Mouse (Mus musculus) adrenal gland, adult 2 months (tissue): ENCODE measurements around the gene Hoxb5. TPM values are rescaled to one million over a fixed set of nuclear protein-coding genes. Genes with fewer than 3 reads are reported as not detected.
A peak's percentile ranks its signal among the peaks of the same experiment; 100 is the strongest.

Experiments used
- DNase-seq: peaks from one replicate; pipeline ENCODE4 v3.0.0; 2021
- polyA plus RNA-seq: library from polyadenylated mRNA; depleted of rRNA; stranded (reverse); fragments of >200 nt; gene quantifications from 2 replicates; pipeline ENCODE4 v1.2.3, GENCODE M21; 2012
- total RNA-seq, 2 experiments: library from RNA; stranded (reverse); gene quantifications; 2 replicates each; pipeline ENCODE4 v1.2.3; 2021

Gene Hoxb5
- total and polyA plus RNA-seq, 3 experiments = 15.2 to 45.6 (median 31.6) TPM

- peak; percentile 86 for DNase-seq
These were observed 31.6 kb upstream of the Hoxb5 start for GRCm38 (mm10) chr11:96271541-96272011.

- peak; percentile 76 for DNase-seq
These were observed 30.9 kb upstream of the Hoxb5 start for GRCm38 (mm10) chr11:96272024-96272921.

GRCm38 (mm10) chr11:96274428-96274827 lies 28.7 kb upstream of the Hoxb5 start:
- DNase-seq = peak; percentile 59

DNA sequence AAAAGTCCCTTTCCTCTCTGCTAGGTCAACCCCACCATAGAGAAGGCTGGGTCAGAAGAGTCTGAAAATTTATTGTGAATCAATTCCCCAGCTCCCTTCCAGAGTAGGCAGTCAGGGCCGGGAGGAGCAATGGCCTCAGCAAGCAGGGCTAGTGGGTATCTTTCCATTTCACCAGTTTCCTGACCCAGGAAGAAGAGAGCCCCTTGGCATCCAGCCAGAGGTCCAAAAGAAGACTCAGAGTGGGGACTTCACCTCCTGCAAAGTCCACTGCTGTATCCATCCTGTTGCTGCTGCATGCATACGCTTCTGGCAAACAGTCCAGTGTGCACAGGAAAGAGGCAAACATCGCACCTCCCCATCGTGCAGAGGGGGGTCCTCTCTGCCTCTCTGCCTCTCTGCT lies 27.2 kb upstream of the Hoxb5 start:
- DNase-seq = peak; percentile 81

GRCm38 (mm10) chr11:96277151-96278044 lies 25.7 kb upstream of the Hoxb5 start:
- DNase-seq = peak; percentile 76

DNA sequence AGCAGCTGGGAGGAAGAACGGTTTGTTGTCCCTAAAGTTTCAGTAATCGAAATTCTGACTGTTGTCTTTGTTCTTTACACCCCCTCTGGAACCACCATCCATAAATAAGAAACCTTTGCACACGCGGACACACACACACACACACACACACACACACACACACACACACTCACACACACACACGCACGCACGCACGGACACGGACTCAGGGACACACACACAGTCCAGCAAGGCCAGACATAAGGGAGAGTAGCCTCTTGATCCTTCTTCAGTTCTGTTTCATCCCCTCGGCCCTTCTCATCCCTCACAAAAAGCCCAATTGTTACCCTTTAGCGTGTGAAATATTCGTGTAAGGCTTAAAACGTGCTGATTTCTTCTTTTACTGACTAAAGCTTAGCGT lies 24.8 kb upstream of the Hoxb5 start:
- DNase-seq = peak; percentile 52

GRCm38 (mm10) chr11:96278773-96279172 lies 24.4 kb upstream of the Hoxb5 start:
- peak; percentile 94 for DNase-seq

DNA sequence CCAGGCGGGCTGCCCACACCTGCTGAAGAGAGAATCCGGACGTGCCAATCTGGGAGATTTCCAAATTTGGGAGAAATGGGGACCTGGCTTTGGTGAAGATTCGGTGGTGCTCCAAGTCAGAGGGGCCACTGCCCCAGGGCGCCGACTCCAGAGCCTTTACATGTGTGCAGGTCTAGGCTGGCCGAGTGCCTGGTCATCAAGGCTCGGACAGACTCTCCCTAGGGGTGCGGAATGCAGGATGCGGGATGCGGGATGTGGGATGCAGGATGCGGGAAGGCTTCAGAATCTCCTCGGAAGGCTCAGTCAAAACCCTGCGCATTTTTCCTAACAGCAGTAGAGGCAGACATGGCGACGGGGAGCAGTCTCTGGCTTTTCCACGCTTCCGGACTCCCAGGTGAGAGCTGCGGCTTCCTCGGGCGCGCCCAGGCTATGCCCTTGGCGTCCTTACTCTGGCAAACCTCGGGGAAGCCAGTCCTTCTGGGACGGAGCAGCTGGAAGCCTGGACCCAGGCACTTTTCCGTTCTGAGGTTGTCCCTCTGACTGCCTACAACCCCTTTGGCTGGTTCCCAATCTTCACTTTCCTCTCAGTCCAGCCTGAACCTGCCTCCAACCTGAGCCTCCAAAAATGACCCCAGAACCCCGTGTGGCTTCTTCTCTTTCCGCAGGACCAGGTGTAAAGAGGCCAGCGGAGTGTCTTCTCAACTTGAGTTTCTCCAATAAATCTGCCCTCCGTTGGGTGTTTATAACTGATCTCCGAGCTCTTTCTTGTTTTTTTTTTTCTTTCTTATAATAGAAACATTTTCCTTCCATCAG lies 23.5 kb upstream of the Hoxb5 start:
- DNase-seq = peak; percentile 79

DNA sequence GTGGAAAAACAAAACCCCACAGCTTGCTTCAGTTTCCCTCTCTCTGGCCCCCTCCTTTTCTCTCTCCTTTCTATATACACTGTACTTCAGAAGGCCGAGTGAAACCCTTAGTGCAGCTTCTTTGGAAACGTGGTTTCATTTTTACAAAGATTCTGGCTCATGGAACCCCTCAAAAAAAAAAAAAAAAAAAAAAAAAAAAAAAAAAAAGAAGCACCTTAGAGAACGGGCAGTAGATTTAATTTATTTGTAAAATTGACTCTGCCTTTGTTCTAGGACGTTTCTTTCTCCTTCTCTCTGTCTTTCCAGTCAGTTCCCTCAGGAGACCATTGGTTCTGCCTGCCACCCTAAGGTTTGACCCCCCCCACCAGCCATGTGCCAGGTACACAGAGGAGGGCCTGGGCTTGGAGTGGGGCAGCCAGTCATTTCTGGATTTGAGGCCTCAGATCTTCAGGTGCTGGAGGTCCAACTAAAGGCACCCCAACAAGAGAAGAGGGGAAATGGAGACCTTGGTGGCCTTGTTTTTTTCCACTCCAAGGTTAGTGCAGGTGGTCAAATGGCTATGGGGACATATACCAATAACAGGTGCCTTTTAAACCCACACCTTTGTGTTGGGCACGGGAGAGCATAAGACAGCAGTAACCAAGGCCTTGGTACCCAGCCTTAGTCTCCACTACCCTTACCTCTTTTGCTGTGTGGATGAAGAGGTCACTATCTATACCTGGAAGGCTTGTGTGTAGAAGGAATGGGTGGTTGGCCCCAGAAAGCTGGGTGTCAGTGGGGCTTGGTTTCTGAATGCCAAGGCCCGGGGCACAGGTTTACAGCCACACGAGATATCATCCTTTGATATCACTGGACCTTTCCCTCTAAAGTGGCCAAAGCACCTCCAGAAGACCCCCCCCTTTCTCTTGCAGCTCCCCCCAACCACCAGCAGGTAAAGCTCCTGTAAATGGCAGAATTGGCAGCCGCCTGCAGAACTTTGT lies 22.4 kb upstream of the Hoxb5 start:
- peak; percentile 68 for DNase-seq

DNA sequence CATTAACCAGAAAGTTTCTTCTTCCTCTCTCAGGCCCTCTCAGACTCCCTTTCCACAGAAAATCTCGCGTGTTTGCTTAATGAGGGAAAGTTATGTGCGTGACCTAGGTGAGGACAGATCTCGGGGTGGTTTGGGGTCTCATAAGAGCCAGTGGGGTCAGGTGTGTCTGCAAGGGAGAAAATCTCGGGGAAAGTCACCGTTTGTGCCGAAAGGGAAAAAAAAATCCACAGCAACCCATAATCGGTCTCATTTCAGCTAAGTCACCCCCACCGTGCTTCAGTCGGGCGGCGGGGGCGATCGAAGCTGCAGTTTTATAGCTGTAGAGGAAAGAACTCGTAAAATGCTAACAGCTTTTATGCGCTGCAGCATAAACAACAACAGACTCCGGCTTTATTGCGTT lies 21.7 kb upstream of the Hoxb5 start:
- DNase-seq = peak; percentile 62

GRCm38 (mm10) chr11:96281855-96282570 lies 21.1 kb upstream of the Hoxb5 start, which contains the start of gene Hoxb8:
Gene Hoxb8 (plus strand): TSS chr11:96281905.
- peak; percentile 72 for DNase-seq

DNA sequence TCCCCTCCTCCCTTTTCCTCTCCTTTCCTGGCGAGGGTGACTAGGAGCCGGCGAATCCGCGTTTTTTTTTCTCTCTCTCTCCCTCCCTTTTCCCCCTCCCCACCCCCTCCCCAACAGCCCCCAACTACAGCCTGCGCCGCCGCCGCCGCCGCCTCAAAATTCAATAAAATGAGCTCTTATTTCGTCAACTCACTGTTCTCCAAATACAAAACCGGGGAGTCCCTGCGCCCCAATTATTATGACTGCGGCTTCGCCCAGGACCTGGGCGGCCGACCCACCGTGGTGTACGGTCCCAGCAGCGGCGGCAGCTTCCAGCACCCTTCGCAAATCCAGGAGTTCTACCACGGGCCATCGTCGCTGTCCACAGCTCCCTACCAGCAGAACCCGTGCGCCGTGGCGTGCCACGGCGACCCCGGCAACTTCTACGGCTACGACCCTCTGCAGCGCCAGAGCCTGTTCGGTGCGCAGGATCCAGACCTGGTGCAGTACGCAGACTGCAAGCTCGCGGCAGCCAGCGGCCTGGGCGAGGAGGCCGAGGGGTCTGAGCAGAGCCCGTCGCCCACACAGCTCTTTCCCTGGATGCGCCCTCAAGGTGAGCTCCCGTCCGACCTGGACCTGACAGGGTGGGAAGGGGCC lies 20.2 kb upstream of the Hoxb5 start:
- DNase-seq = no peak

DNA sequence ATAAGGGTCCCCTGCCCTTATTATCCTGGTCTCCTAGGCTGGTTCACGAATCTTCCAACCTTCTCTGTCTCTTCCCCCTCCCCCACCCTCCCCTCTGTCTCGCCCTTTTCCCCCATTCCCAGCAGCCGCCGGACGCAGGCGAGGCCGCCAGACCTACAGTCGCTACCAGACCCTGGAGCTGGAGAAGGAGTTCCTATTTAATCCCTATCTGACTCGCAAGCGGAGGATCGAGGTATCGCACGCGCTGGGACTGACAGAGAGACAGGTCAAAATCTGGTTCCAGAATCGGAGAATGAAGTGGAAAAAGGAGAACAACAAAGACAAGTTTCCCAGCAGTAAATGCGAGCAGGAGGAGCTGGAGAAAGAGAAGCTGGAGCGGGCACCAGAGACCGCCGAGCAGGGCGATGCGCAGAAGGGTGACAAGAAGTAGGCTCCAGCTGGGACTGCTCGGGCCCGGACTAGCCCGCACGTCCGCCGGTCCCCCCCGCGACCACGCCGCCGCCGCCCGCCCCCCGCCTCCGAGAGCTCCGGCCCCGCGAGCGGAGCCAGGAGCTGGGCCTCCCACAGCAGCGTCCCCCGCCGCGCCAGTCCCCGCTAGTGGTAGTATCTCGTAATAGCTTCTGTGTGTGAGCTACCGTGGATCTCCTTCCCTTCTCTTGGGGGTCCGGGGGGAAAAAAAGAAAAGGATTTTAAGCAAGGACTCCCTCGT lies 18.9 kb upstream of the Hoxb5 start:
- peak; percentile 78 for DNase-seq

GRCm38 (mm10) chr11:96284774-96285734 lies 18.1 kb upstream of the Hoxb5 start:
- DNase-seq = peak; percentile 90

- peak; percentile 93 for DNase-seq
These were observed 17.1 kb upstream of the Hoxb5 start, which contains the start of gene Hoxb7 for GRCm38 (mm10) chr11:96285771-96286738. Gene Hoxb7 (plus strand): TSS chr11:96286623.
